Mouse (Mus musculus) kidney, adult 2 months (tissue): ENCODE measurements around the gene Rai14.

Source experiments
- CTCF ChIP-seq: fragments of 200-500 bp; conservative IDR thresholded peaks from 2 replicates; pipeline ENCODE4 v1.5.1; 2011; ENCODE audit warnings: low read depth, mild to moderate bottlenecking, control low read depth, low read length, moderate library complexity, mixed read lengths; ENCODE audit not compliant: insufficient read depth, insufficient read length
- POLR2A ChIP-seq: fragments of 200-500 bp; IDR thresholded peaks from one replicate; pipeline ENCODE4 v1.6.1; 2011; ENCODE audit warnings: low read depth, low read length, control low read depth

- TF ChIP-seq POLR2A = no peak
- no peak for TF ChIP-seq CTCF
These were observed 25.7 kb downstream of the Rai14 start for GRCm38 (mm10) chr15:10688686-10689085.
